Comparison of ENCODE assay signal across 18 mouse cellular contexts in genomic region chr6:126705936-126706335, GRCm38 (mm10). TPM values are rescaled to one million over a fixed set of nuclear protein-coding genes. Genes with fewer than 3 reads are reported as not detected.
DNase-seq lines count a peak whose midpoint lies in the region; ATAC-seq and TF ChIP-seq lines count a peak whose summit lies in the region.
"Had no signal": no experiment of that assay in that cellular context is flagged by ENCODE, and none has a peak within 500 bp of the region (broad histone marks: within the 10 kb centered on the region; RNA-seq: fewer than 3 reads in every experiment).

No protein-coding gene starts in this region.

- intact Hi-C loops in left cerebral cortex, postnatal 14 days (cut with DNase I), result loop anchor here (2.0 kb wide), 1 partner anchor 205 kb away; no protein-coding TSS in a partner anchor

- peak; percentile 20 for ATAC-seq in frontal cortex, adult (ENCODE audit: low TSS enrichment)
- no peak for ATAC-seq in megakaryocyte-erythroid progenitor cell, adult 5-6 weeks (replicated peaks; ENCODE audit: low FRiP score, low TSS enrichment, poor library complexity, severe bottlenecking)
- ATAC-seq: activated CD4-positive, CD25-positive, alpha-beta regulatory T cell, adult 4 months; intestine, postnatal 0 days had no signal

- WGBS in lung, adult 2 months, result 57% methylated on average over 6 of the region's 6 CpGs

- DNase-seq in frontal cortex, postnatal 10 days (ENCODE audit: low spot score in 2 of 2), result no peak
- peak; percentile 23 to 54 for DNase-seq in lung, adult 18-20 months
- no peak for DNase-seq in lung, adult 2 months
- peak; percentile 78 to 81 for DNase-seq in frontal cortex, postnatal 36 days (ENCODE audit: low spot score in 2 of 2)
- peak; percentile 63 to 72 for DNase-seq in left cerebral cortex, postnatal 14 days (ENCODE audit: low spot score in 2 of 2)
- no peak for DNase-seq in embryo, embryonic 10.5 days (ENCODE audit: low spot score)
- DNase-seq: cerebellum, adult 11 months; thymus, postnatal 4 days had no signal

- no peak for TF ChIP-seq CTCF in lung, adult 2 months (IDR thresholded peaks at IDR 0.05; ENCODE audit: insufficient read depth, low read length)

- H3K4me1 ChIP-seq in lung, adult 2 months (ENCODE audit: control insufficient read depth, insufficient read depth, low read length), result no peaks in the 10 kb centered on the region
- H3K4me1 ChIP-seq: heart, embryonic 13.5 days had no signal

- no peak for TF ChIP-seq POLR2A in lung, adult 2 months (IDR thresholded peaks at IDR 0.05; ENCODE audit: borderline replicate concordance, extremely low read depth, low read depth, low read length)

- H3K4me3 ChIP-seq in lung, adult 2 months (replicated peaks; ENCODE audit: extremely low read depth, low read depth, low read length), result no peak overlapping the region
- H3K4me3 ChIP-seq: erythroblast, embryonic 14.5 days; heart, embryonic 13.5 days; midbrain, embryonic 12.5 days had no signal

RNA-seq across cellular contexts. Expression of gene Kcna6, which starts 34.5 kb away (rescaled TPM):
- polyA plus RNA-seq in lung, adult 2 months (2012; rRNA removed), result 0.31 and 0.93 TPM in 2 replicates
- 10 to 100 TPM; 76.4 to 78.5 TPM for total RNA-seq in left cerebral cortex, postnatal 14 days (2021)
- total RNA-seq in megakaryocyte-erythroid progenitor cell, adult 5-6 weeks (2014; fragmentation: Nextera tagmentation), result not detected in 2 replicates
- total RNA-seq in megakaryocyte-erythroid progenitor cell, adult 5-6 weeks (2017), result not detected in 2 replicates
- total RNA-seq: hematopoietic stem cell, adult 5-6 weeks; liver, adult 2 months; MEL had no signal
- polyA plus RNA-seq: activated CD4-positive, CD25-positive, alpha-beta regulatory T cell, adult 4 months; erythroblast, embryonic 14.5 days had no signal

RNA-seq across cellular contexts. Expression of gene Kcna1, which starts 59.8 kb away (rescaled TPM):
- polyA plus RNA-seq in lung, adult 2 months (2012; rRNA removed), result 0.40 and 1.3 TPM in 2 replicates
- 10 to 100 TPM; 66.9 to 73.4 TPM for total RNA-seq in left cerebral cortex, postnatal 14 days (2021)
- not detected in 2 replicates for total RNA-seq in megakaryocyte-erythroid progenitor cell, adult 5-6 weeks (2014; fragmentation: Nextera tagmentation)
- not detected in 2 replicates for total RNA-seq in megakaryocyte-erythroid progenitor cell, adult 5-6 weeks (2017)
- total RNA-seq: hematopoietic stem cell, adult 5-6 weeks; MEL had no signal
- polyA plus RNA-seq: erythroblast, embryonic 14.5 days; liver, adult 2 months had no signal

Comparison
In these comparisons a context has a peak if more than half of its experiments do, and no peak if none do; other contexts are left out.
1. DNase-seq: peak in lung, adult 18-20 months (2 of 2), frontal cortex, postnatal 36 days (2 of 2) and left cerebral cortex, postnatal 14 days (2 of 2); none in frontal cortex, postnatal 10 days (0 of 2), lung, adult 2 months (single experiment) and embryo, embryonic 10.5 days (single experiment).
2. RNA of gene Kcna6, which starts 34.5 kb away (total RNA-seq): 76.4 to 78.5 TPM in left cerebral cortex, postnatal 14 days; not detected in megakaryocyte-erythroid progenitor cell, adult 5-6 weeks; every median in the first group is over 10 times any median in the second.
3. RNA of gene Kcna1, which starts 59.8 kb away (total RNA-seq): 66.9 to 73.4 TPM in left cerebral cortex, postnatal 14 days; not detected in megakaryocyte-erythroid progenitor cell, adult 5-6 weeks; every median in the first group is over 10 times any median in the second.